Mouse (Mus musculus): ENCODE results near the gene Bcl10.

DNA sequence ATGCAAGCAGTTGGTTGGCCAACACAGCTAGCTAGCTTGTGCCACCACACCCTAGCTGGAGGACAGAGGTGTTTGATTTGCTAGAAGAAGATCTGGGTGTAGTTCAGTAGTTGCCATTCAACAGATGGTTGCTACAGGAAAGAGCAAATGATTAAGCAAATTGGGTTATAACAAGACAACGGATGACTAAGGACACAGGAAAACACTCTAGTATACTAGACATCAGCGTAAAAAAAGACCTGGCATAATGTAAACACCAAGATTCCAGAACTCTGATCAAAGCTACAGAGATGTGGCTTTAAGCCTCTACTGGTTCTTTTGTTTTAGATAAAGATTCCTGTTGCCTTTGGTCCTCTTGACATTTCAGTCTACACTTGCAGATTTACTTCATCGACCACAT, 367 bp downstream of the Bcl10 start:
- TF ChIP-seq CTCF (IDR thresholded peaks at IDR 0.05; ENCODE audit: low read depth) (no peak), EP300 (IDR thresholded peaks at IDR 0.05; ENCODE audit: low read depth) (no peak)

Measured in heart, postnatal 0 days (tissue).